Mouse (Mus musculus): ENCODE results near the gene Mars.
"Not testable (repeated sequence)": the region's sequence is repeated elsewhere in the genome, so short reads cannot be mapped to it uniquely, and the experiment has no call there.

The Mars gene

DNA sequence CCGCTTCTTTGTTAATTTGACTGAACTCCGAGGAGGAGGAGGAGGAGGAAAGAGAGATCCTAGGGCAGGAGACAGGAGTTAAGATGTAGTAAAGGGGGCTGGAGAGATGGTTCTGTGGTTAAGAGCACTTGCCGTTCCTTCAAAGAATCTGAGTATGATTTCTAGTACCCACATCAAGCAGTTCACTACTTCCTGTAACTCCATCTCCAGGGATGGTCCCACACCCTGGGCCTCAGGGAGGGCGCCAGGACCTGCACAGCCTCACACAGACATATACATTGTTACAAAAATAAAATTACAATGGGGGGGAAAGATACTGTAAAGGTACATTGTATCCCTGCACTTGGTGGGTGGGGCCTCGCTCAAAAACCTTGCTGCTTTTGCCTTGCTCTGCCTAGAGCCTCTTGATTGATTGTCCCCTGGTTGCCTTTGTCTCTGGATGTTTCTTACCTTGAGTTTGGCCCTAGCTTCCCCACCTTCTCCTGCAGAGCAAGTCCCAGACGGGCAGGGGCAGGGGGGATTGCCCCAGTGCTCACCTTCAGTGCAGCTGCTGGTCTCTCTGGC is 26.0 kb upstream of the Mars start:
- no peak for DNase-seq (ENCODE audit: inconsistent ontology term)

DNA sequence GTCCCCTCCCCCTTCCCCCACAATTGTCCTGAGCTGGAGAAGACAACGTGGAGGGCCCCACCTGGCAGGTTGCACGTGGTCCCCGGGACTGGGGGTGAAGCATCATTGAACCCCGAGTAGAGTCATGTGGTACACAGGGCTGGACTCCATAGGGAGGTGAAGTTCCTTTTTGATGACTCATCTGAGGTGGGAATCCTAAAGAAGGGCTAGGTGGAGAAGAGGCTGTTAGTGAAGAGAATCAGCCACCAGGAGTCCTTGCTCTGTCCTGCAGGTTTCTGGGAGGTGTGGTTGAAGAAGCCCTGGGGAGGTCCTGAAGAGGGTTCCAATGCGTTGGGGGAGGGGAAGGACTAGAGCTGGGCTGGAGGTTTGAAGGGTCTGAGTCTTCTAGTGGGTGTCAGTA is 25.4 kb upstream of the Mars start:
- no peak for DNase-seq (ENCODE audit: inconsistent ontology term)

- DNase-seq (ENCODE audit: inconsistent ontology term): no peak
Measured at GRCm38 (mm10) chr10:127335271-127335670, 23.7 kb upstream of the Mars start.

- DNase-seq (ENCODE audit: inconsistent ontology term): no peak
Measured at GRCm38 (mm10) chr10:127333152-127333551, 21.6 kb upstream of the Mars start.

DNA sequence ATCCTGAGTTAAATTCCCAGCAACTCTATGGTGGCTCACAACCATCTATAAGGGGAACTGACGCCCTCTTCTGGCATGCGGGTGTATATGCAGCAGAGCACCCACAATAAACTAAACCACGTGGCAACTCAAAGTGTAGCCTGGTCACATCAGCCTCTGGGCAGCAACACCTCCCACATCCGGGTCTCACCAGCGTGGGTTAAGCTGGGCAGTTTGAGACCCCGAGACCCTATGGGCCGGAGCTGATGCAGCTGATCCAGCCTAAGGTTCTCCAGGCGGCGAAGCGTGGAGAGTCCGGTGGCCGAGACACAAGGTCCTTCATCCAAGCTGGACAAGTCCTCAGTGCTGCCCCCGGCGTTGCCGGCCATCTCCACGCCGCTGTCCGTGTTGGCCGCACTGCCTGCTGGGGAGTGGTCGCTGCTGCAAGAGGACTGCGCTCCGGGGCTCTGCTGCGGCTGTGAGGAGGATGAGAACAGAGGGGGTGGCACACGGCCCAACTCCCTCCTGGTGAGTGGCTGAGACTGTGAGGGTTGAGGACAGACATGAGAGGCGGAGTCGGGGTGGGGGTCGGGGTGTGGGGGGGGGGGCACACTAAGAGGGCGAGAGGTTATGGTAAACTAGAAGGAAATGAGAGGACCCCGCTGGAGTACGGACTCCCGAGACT is 20.8 kb upstream of the Mars start:
- no peak for DNase-seq (ENCODE audit: inconsistent ontology term)

- no peak for DNase-seq (ENCODE audit: inconsistent ontology term)
Measured at GRCm38 (mm10) chr10:127330212-127330611, 18.6 kb upstream of the Mars start.

DNA sequence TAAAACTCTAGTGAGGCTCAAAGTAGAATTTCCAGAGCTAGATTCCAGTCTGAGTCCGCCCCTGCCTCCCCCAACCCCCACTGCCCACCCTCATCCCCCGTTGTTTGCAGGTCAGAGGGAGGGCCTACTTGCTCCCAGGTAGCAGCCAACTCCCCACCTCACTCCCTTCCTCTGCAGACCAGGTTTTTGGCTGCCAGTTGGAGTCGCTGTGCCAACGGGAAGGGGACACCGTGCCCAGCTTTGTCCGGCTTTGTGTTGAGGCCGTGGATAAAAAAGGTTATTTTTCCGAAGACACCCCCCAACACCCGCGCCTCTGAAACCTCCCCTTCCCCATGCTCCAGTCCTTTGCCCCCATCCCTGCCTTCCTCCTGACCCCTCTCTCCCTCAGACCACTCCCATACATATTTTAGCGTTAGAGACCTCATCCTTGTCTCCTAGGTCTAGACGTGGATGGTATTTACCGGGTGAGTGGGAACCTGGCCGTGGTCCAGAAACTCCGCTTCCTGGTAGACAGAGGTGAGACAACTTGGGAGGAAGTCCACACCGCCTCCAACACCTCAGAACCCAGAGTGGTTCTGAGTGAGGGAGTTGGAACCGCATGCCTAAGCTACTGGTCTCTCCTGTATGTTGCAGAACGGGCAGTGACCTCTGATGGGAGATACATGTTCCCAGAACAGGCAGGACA is 16.0 kb upstream of the Mars start:
- no peak for DNase-seq (ENCODE audit: inconsistent ontology term)

DNA sequence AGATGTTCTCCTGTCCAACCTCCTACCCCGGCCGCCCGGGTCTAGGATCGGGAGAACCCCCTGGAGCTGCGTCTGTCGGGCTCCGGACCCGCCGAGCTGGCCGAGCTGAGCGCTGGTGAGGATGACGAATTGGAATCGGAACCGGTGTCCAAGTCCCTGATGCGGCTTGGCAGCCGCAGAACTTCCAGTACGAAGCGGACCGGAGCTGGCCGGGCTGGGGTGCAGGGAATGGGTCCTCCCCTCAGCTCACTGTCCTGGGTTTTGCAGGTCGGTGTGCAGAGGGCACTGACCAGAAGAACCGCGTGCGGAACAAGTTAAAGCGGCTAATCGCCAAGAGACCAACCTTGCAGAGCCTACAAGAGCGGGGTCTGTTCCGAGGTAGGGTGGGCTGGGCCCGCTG is 15.2 kb upstream of the Mars start:
- peak; percentile 31 for DNase-seq (ENCODE audit: inconsistent ontology term)

DNA sequence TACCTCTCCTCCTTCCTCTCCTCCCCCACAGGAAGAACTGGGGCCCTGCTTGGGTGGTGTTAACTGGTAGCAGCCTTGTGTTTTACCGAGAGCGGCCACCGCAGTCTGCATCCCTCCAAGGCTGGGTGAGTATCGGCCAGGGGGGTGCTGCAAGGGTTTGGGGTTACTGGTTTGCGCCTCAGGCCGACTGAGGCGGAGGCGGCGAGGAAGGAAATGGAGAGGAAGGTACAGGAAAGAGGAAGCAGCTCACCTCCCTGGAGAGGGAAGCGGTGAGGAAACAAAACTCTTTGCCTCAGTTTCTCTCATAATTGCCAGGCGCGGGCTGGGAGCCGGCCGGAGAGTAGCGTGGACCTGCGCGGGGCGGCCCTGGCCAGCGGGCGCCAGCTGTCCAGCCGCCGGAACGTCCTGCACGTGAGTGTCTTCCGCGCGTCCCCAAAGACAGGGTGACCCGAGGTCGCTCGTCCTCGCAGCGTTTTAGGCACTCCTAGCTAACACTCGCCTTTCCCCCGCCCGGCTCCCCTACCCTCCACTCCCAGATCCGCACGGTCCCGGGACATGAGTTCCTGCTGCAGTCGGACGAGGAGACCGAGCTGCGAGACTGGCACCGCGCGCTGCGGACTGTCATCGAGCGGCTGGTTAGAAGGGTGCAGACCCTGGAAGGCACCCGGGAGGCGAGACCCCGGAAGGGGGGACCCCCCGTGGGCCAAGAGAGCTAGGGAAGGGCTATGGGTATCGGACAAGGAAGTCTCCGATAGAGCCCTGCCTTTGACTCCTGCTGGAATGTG is 14.6 kb upstream of the Mars start:
- DNase-seq (ENCODE audit: inconsistent ontology term): peak; percentile 38

- DNase-seq (ENCODE audit: inconsistent ontology term): no peak
Measured at GRCm38 (mm10) chr10:127325454-127326016, 13.9 kb upstream of the Mars start.

GRCm38 (mm10) chr10:127324495-127324894 is 12.9 kb upstream of the Mars start:
- DNase-seq (ENCODE audit: inconsistent ontology term): peak; percentile 23

- no peak for DNase-seq (ENCODE audit: inconsistent ontology term)
Measured at GRCm38 (mm10) chr10:127323131-127323855, 11.7 kb upstream of the Mars start.

- no peak for DNase-seq (ENCODE audit: inconsistent ontology term)
Measured at GRCm38 (mm10) chr10:127322669-127323068, 11.1 kb upstream of the Mars start.

DNA sequence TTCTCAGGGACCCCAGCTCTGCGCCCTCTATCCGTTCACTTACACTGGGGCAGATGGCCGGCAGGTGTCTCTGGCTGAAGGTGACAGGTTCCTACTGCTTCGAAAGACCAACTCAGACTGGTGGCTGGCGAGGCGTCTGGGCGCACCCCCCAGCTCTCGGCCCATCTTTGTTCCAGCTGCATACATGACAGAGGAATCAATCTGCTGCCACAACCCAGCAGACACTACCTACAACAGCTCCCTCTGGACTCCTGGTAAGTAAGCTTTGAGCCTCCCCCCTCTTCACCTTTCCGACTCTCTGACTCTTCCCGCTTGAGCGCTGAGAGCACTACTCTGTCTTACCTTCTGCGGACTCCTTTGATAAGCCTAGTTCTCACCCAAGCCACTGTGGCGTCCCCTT is 10.6 kb upstream of the Mars start:
- no peak for DNase-seq (ENCODE audit: inconsistent ontology term)

DNA sequence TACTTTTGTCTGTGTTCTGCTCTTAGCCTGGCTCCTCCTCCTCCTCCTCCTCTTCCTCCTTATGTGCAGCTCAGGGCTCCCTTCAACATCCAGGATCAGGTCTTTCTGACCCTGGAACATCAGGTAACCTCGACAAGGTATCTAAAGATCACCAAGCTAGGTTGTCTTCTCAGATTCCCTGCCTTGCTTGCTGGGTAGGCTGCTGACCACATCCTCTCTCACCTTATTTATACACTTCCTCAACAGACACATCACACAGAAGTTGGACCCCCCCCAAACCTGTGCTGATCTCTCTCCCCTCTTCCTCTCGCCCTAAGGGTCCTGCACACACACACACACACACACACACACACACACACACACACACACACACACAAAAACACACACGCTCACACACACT is 10.0 kb upstream of the Mars start, which contains the start of gene Arhgap9:
TSS of gene Arhgap9 (plus strand) at position 344 of the 400 bp plus-strand sequence.
- no peak for DNase-seq (ENCODE audit: inconsistent ontology term)

GRCm38 (mm10) chr10:127319969-127320368 is 8.4 kb upstream of the Mars start:
- DNase-seq (ENCODE audit: inconsistent ontology term): no peak

DNA sequence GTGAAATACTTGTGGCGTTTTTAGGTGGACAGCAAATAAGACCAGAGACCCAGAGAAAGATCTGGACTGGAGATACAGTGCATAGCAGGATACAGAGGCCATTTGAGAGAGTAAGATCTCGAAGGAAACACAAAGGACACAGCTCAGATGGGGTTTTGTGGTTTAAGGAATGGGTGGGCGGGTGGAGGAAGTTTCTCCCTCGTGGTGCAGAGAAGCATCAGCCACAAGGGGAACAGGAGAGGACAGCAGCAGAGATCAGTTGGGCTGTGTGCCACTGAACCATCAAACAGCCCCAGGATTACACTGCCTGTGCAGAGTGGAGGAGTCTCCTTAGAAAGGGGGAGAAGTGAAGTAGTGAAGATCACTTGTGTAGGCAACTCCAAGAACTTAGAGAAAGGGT is 6.4 kb upstream of the Mars start:
- no peak for DNase-seq (ENCODE audit: inconsistent ontology term)

DNA sequence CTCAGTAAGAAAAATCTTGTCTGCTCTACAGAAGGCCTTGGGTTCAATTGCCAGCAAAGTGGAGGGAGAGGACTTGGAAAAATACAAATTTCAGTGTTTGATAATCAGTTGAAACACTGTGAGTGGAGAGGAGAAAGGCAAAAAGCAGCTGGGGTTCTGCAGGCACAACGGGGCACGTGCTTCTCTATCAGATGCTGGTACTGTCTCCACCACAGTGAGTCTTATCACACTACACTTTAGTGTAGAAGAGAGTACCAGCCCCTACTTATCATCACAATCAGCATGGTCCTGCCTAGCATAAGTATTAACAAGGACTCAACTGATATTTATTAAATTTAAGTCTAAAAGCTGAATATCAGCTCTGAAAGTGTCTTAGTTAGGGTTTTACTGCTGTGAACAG is 5.7 kb upstream of the Mars start:
- DNase-seq (ENCODE audit: inconsistent ontology term): no peak

DNA sequence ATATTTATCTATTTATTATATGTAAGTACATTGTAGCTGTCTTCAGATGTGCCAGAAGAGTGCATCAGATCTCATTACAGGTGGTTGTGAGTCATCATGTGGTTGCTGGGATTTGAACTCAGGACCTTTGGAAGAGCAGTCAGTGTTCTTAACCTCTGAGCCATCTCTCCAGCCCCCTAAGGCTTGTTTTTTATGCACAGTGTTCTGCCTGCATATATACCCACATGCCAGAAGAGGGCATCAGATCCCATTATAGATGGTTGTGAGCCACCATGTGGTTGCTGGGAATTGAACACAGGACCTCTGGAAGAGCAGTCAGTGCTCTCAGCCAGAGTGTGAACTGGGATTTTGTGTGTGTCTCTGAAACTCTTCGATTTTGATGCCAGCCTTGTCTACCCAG is 3.4 kb upstream of the Mars start:
- DNase-seq (ENCODE audit: inconsistent ontology term): not testable (repeated sequence)

DNA sequence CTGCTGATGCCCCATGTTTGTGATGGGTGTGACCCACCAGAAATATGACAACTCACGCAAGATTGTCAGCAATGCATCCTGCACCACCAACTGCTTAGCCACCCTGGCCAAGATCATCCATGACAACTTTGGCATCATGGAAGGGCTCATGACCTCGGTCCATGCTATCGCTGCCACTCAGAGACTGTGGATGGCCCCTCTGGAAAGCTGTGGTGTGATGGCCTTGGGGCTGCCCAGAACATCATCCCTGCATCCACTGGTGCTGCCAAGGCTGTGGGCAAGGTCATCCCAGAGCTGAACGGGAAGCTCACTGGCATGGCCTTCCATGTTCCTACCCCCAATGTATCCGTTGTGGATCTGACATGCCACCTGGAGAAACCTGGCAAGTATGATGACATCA is 1.9 kb upstream of the Mars start:
- DNase-seq (ENCODE audit: inconsistent ontology term): not testable (repeated sequence)

DNA sequence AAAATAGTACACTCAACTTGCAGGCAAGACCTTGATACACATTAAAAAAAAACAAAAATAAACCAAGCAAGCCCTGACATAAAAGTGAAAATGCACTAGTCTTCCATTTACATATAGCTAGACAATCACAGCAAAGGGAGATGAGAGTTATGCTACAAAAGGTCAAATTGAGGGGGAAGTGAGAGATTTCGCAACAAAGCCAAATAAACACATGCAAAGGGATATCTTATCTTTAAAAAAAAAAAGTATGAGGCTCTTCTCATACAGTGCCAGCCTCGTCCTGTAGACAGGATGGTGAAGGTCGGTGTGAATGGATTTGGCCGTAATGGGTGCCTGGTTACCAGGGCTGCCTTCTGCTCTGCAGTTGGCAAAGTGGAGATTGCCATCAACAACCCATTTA is 1.3 kb upstream of the Mars start:
- no peak for DNase-seq (ENCODE audit: inconsistent ontology term)

DNA sequence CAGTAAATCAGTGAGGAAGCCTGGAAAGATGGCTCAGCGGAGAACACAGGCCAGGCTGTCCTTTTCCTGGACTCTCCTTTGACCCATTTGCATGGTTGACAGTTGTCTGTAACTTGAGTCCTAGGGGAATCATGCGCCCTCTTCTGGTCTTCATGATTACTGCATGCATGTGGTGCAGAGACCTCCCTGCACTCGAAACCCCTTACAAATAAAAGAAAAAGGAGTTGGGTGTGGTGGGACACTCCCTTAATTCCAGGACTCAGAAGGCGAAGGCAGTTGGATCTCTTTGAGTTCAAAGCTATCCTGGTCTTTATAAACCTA is 730 bp upstream of the Mars start:
- DNase-seq (ENCODE audit: inconsistent ontology term): peak; percentile 78

Data from Muller cell, postnatal 12 days (primary cell).